Mouse (Mus musculus) inflammation-experienced regulatory T-cells (primary cell): ENCODE data around the gene Fbxo44. TPM values are rescaled to one million over a fixed set of nuclear protein-coding genes. Genes with fewer than 3 reads are reported as not detected.

Source experiments
- polyA plus RNA-seq, 2 experiments: library from polyadenylated mRNA; unstranded; fragments of 100-300 nt; shearing (Covaris generic); gene quantifications; one replicate each; pipeline ENCODE4 v1.2.1; 2017

Fbxo44 gene
- polyA plus RNA-seq, result 1 to 10 TPM; 2.7 to 5.8 TPM

GRCm38 (mm10) chr4:148160436-148161390 is at the start of gene Fbxo44, which contains the start of gene Fbxo2:
TSS of gene Fbxo44 (minus strand) at chr4:148160482.
TSS of gene Fbxo2 (plus strand) at chr4:148160621.

GRCm38 (mm10) chr4:148151267-148152168 is 8.8 kb downstream of the Fbxo44 start, which contains the start of gene Fbxo6:
TSS of gene Fbxo6 (minus strand) at chr4:148152140.

GRCm38 (mm10) chr4:148130561-148131413 is 29.5 kb downstream of the Fbxo44 start, which contains the start of gene Draxin:
TSS of gene Draxin (minus strand) at chr4:148130698.

GRCm38 (mm10) chr4:148130133-148130532 is 30.1 kb downstream of the Fbxo44 start, which contains the start of gene Mad2l2:
TSS of gene Mad2l2 (plus strand) at chr4:148130384.

Other genes starting within 250 kb of the Fbxo44 start
- 10 to 100 TPM in 1 of 2 experiments, 1 to 10 TPM in 1; 5.8 to 11.6 TPM for gene Plod1, start 223.7 kb downstream of the Fbxo44 start, polyA plus RNA-seq
- gene 2510039O18Rik, start 219.6 kb downstream of the Fbxo44 start, polyA plus RNA-seq, result 100 to 1,000 TPM in 1 of 2 experiments, 10 to 100 TPM in 1; 99.8 to 122 TPM
- gene Nppb, start 174.7 kb downstream of the Fbxo44 start, polyA plus RNA-seq, result under 1 TPM in 1 of 2 experiments, not detected in 1; 0.61 TPM
- 1 to 10 TPM in 1 of 2 experiments, not detected in 1; 1.0 TPM for gene Nppa, start 159.8 kb downstream of the Fbxo44 start, polyA plus RNA-seq
- gene Clcn6, start 121.7 kb downstream of the Fbxo44 start, polyA plus RNA-seq, result 10 to 100 TPM in 1 of 2 experiments, 1 to 10 TPM in 1; 6.3 to 11.0 TPM
- 10 to 100 TPM; 14.5 TPM for gene Mthfr, start 121.4 kb downstream of the Fbxo44 start, polyA plus RNA-seq
- 10 to 100 TPM; 13.1 to 17.6 TPM for gene Agtrap, start 72.5 kb downstream of the Fbxo44 start, polyA plus RNA-seq
- 10 to 100 TPM; 39.3 to 41.3 TPM for gene Mad2l2, start 30.1 kb downstream of the Fbxo44 start, polyA plus RNA-seq
- gene Draxin, start 29.8 kb downstream of the Fbxo44 start, polyA plus RNA-seq, result under 1 TPM in 1 of 2 experiments, not detected in 1; 0.07 TPM
- 10 to 100 TPM; 52.0 to 58.4 TPM for gene Fbxo6, start 8.3 kb downstream of the Fbxo44 start, polyA plus RNA-seq
- gene Fbxo2, start 139 bp upstream of the Fbxo44 start, polyA plus RNA-seq, result not detected
- gene Disp3, start 127.5 kb upstream of the Fbxo44 start, polyA plus RNA-seq, result not detected